Mouse (Mus musculus) liver, postnatal 0 days (tissue): ENCODE measurements around the gene Taar8a. TPM values are rescaled to one million over a fixed set of nuclear protein-coding genes. Genes with fewer than 3 reads are reported as not detected.
A peak's percentile ranks its signal among the peaks of the same experiment; 100 is the strongest.
"Not testable (repeated sequence)": the region's sequence is repeated elsewhere in the genome, so short reads cannot be mapped to it uniquely, and the experiment has no call there.

Experiments used
- ATAC-seq: fragments of 200-750 bp; cut with Nextera tagmentation; 2 replicates; pipeline ENCODE4 v1.8.0; 2017; ENCODE audit warnings: mild to moderate bottlenecking, moderate library complexity
- DNase-seq: peaks from one replicate; pipeline ENCODE4 v3.0.0-alpha.2; 2016
- H3K27ac ChIP-seq: fragments of 300-500 bp; sonication (generic); 2 replicates; pipeline ENCODE4 v1.5.1; 2014; ENCODE audit warnings: antibody characterized with exemption, moderate library complexity, mild to moderate bottlenecking, low read depth
- H3K27me3 ChIP-seq: fragments of 300-500 bp; sonication (generic); 2 replicates; pipeline ENCODE4 v1.6.1; 2014; ENCODE audit warnings: low read length, control low read depth, mixed read lengths; ENCODE audit not compliant: insufficient read depth
- H3K36me3 ChIP-seq: fragments of 300-500 bp; sonication (generic); replicated peaks from 2 replicates; pipeline ENCODE4 v1.6.1; 2014; ENCODE audit warnings: mild to moderate bottlenecking, control low read depth, low read length, moderate library complexity, mixed read lengths; ENCODE audit not compliant: insufficient read depth
- H3K4me1 ChIP-seq: fragments of 300-500 bp; sonication (generic); 2 replicates; pipeline ENCODE4 v1.6.1; 2014; ENCODE audit warnings: antibody characterized with exemption, mild to moderate bottlenecking, control low read depth; ENCODE audit not compliant: insufficient read depth
- H3K4me2 ChIP-seq: fragments of 300-500 bp; sonication (generic); 2 replicates; pipeline ENCODE4 v1.6.1; 2014; ENCODE audit warnings: low read depth, mild to moderate bottlenecking, low read length, moderate library complexity, mixed read lengths
- H3K4me3 ChIP-seq: fragments of 300-500 bp; sonication (generic); 2 replicates; pipeline ENCODE4 v1.5.1; 2014; ENCODE audit warnings: low read depth, low read length
- H3K9ac ChIP-seq: fragments of 300-500 bp; sonication (generic); replicated peaks from 2 replicates; pipeline ENCODE4 v1.6.1; 2014; ENCODE audit warnings: mild to moderate bottlenecking, moderate library complexity
- H3K9me3 ChIP-seq: fragments of 300-500 bp; sonication (generic); 2 replicates; pipeline ENCODE4 v1.6.1; 2016; ENCODE audit warnings: mild to moderate bottlenecking, control low read depth, low read length, mixed read lengths
- CTCF ChIP-seq: sonication (generic); IDR thresholded peaks from 2 replicates; pipeline ENCODE4 v1.5.1; 2016; ENCODE audit warnings: antibody characterized with exemption, low read depth
- EP300 ChIP-seq: IDR thresholded peaks from 2 replicates; pipeline ENCODE4 v1.6.1; 2016; ENCODE audit warnings: antibody characterized with exemption, low read depth, mild to moderate bottlenecking
- WGBS: fragments of 180-500 bp; shearing (Covaris S2); extraction: QIAGEN DNeasy Blood & Tissue Kit; methylation state at CpG from one replicate; pipeline ENCODE4 v1.1.7; 2014; ENCODE audit not compliant: insufficient replicate concordance; 5-methylcytosine and 5-hydroxymethylcytosine counted together
- polyA plus RNA-seq: library from polyadenylated mRNA; unstranded; fragments of >200 nt; fragmentation: Nextera tagmentation; extraction: Ambion mirVana; gene quantifications from 2 replicates; pipeline ENCODE4 v1.2.1, GENCODE M21; 2015

The Taar8a gene
- polyA plus RNA-seq, 1 experiment from 2014 or later: not detected

DNA sequence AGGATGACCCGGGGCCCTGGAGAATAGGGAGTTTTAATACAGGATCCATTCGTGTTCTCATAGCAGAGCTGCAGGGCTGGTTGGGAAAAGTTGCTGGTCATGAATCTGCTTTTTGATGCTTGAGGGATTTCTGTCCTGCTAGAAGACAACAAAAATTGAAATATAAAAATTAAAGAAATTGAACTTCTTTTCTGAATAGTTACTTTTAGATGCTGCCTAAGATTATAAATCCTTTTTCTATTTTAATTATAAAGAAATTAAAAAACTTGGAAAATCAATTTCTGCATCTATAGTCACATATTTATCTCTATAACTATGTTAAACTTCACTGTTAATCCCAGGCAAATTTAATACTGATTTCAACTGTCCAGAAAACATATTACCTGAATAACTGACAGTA lies 15.9 kb downstream of the Taar8a start, which contains the start of gene Taar8b:
Gene Taar8b, minus strand, starts transcription at position 101 of the 400 bp plus-strand sequence.
- TF ChIP-seq EP300 (no peak), CTCF (no peak)
- no peak within 1 kb of the TSS for H3K4me3 ChIP-seq
- H3K9me3 ChIP-seq: no peaks in the 10 kb centered on the region
- H3K36me3 ChIP-seq: no peaks in the 10 kb centered on the region
- no peak within 1 kb of the TSS for H3K27ac ChIP-seq
- no peaks in the 10 kb centered on the region for H3K27me3 ChIP-seq
- DNase-seq (no peak), ATAC-seq (no peak)
- 51% methylated on average over 2 of the region's 2 CpGs for WGBS
- 0 out of 2 replicates have a peak, but pooled peaks cover 2% of the 10 kb centered on the region for H3K4me1 ChIP-seq
- no peak within 1 kb of the TSS for H3K4me2 ChIP-seq
- H3K9ac ChIP-seq: no peak within 1 kb of the TSS

DNA sequence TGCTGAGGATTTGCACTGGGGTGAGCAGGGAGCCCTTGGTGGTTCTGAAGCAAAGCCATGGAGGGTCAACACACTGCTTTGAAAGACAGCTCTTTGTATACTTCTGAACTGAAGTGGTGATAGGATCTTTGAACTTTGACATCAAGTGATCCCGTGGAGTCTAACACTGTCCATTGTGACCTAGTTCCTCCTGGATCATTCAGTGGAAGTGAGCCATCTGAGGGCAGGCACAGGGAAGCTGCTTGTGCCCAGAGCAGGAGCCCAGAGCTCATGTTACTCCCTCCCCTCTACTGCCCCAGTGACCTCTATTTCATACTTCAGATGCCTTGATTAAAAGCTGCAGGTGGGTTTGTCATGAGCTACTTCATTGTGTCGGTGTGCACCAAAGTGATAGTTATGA lies 20.7 kb downstream of the Taar8a start:
- not testable (repeated sequence) for DNase-seq, H3K4me1 ChIP-seq, H3K27me3 ChIP-seq, H3K4me3 ChIP-seq, H3K9ac ChIP-seq, H3K27ac ChIP-seq, H3K9me3 ChIP-seq, H3K36me3 ChIP-seq, H3K4me2 ChIP-seq
- WGBS: 44% methylated on average over 2 of the region's 2 CpGs
- peak; percentile 69; the same call in 1 of the 2 replicates for ATAC-seq

DNA sequence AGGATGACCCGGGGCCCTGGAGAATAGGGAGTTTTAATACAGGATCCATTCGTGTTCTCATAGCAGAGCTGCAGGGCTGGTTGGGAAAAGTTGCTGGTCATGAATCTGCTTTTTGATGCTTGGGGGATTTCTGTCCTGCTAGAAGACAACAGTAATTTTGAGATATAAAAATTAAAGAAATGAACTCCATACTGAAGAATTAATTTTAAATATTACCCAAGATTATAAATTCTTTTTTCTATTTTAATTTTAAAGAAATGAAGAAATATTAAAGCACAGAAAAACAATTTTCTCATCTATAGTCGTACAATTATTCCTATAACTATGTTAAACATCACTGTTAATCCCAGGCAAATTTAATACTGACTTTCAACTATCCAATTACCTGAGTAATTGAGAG lies 25.5 kb downstream of the Taar8a start, which contains the start of gene Taar8c:
Gene Taar8c, minus strand, starts transcription at position 101 of the 400 bp plus-strand sequence.
- not testable (repeated sequence) for H3K9me3 ChIP-seq, H3K4me3 ChIP-seq, DNase-seq, H3K36me3 ChIP-seq, H3K27ac ChIP-seq, H3K9ac ChIP-seq, H3K4me2 ChIP-seq, H3K27me3 ChIP-seq, ATAC-seq, H3K4me1 ChIP-seq
- WGBS: 78% methylated on average over 1 of the region's 3 CpGs

DNA sequence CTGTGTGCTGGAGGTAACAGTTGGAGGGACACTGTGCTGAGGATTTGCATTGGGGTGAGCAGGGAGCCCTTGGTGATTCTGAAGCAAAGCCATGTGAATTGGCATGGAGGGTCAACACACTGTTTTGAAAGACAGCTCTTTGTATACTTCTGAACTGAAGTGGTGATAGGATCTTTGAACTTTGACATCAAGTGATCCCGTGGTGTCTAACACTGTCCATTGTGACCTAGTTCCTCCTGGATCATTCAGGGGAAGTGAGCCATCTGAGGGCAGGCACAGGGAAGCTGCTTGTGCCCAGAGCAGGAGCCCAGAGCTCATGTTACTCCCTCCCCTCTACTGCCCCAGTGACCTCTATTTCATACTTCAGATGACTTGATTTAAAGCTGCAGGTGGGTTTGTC lies 27.0 kb downstream of the Taar8a start:
- not testable (repeated sequence) for DNase-seq, H3K4me3 ChIP-seq, H3K4me2 ChIP-seq, H3K36me3 ChIP-seq, H3K27me3 ChIP-seq, H3K9me3 ChIP-seq, H3K9ac ChIP-seq, H3K4me1 ChIP-seq
- H3K27ac ChIP-seq: peak overlapping the region; percentile 22; the same call in 1 of the 2 replicates
- 5% methylated on average over 1 of the region's 1 CpGs for WGBS
- ATAC-seq: peak; percentile 94

DNA sequence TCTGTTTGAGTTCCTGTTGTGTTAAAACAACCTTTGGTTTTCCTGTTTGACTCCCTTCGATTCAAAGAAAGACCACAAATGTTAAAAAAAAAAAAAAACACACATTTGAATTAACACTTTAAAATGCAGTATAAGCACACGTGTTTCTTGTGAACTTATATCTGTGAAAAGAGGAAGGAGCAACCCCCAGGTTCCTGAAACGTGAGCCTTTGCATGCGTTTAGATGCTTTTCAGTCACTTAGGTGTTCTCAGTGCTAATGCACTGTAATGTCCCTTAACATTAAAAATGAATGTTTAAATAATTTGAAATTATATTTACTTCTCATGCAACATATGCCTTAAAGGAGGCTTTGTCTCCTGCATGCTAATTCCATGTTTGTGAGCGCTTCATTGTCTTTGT lies 31.4 kb downstream of the Taar8a start:
- H3K27ac ChIP-seq: no peak overlapping the region
- no peak overlapping the region for H3K4me3 ChIP-seq
- no peaks in the 10 kb centered on the region for H3K9me3 ChIP-seq
- TF ChIP-seq CTCF (no peak), EP300 (no peak)
- no peaks in the 10 kb centered on the region for H3K27me3 ChIP-seq
- no peak overlapping the region for H3K4me2 ChIP-seq
- ATAC-seq (no peak), DNase-seq (no peak)
- WGBS: 34% methylated on average over 5 of the region's 5 CpGs
- no peak overlapping the region for H3K9ac ChIP-seq
- H3K36me3 ChIP-seq: no peaks in the 10 kb centered on the region
- H3K4me1 ChIP-seq: no peaks in the 10 kb centered on the region

DNA sequence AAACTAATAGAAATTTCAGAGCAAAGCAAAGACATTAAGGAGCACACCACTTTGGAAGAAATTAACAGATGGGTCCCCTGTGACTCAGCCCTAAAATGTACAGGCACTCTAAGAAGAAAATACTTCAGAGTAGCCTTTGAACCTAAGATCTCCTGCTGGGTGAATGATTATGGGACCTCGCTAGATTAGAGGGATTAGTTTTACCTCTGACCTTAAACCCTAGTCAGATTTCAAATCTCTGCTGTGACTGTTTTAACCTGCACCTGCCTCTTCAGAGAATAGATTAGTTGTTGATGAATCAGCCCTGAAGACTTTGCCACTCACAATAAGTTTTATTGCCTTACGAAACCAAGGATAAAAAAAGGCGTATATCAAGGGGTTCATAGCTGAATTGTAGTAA lies 31.9 kb downstream of the Taar8a start:
- no peak overlapping the region for H3K9ac ChIP-seq
- no peak overlapping the region for H3K4me3 ChIP-seq
- H3K4me1 ChIP-seq: no peaks in the 10 kb centered on the region
- H3K36me3 ChIP-seq: no peaks in the 10 kb centered on the region
- H3K27ac ChIP-seq: no peak overlapping the region
- no peaks in the 10 kb centered on the region for H3K27me3 ChIP-seq
- no peaks in the 10 kb centered on the region for H3K9me3 ChIP-seq
- ATAC-seq (no peak), DNase-seq (no peak)
- WGBS: 64% methylated on average over 3 of the region's 3 CpGs
- TF ChIP-seq EP300: no peak
- no peak overlapping the region for H3K4me2 ChIP-seq

DNA sequence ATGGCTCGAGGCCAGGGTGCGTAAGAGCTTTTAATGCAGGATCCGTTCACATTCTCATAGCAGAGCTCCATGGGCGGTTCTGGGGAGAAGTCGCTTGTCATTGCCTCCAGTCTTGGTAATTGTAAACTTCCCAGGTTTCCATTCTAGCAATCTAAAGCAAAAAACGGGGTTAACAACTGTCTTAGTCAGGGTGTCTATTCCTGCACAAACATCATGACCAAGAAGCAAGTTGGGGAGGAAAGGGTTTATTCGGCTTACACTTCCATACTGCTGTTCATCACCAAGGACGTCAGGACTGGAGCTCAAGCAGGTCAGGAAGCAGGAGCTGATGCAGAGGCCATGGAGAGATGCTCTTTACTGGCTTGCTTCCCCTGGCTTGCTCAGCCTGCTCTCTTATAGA lies 33.1 kb downstream of the Taar8a start, which contains the start of gene Taar9:
Gene Taar9, minus strand, starts transcription at position 101 of the 400 bp plus-strand sequence.
- not testable (repeated sequence) for H3K27ac ChIP-seq, DNase-seq, ATAC-seq, H3K4me1 ChIP-seq, H3K4me2 ChIP-seq, H3K4me3 ChIP-seq, H3K27me3 ChIP-seq, H3K9ac ChIP-seq, H3K9me3 ChIP-seq, H3K36me3 ChIP-seq
- WGBS: 83% methylated on average over 8 of the region's 8 CpGs
